Mouse (Mus musculus): Measurements from ENCODE around the gene Dohh.

- TF ChIP-seq CTCF (conservative IDR thresholded peaks at IDR 0.05; ENCODE audit: low read length): no peak
- no peak for TF ChIP-seq POU5F1 (IDR thresholded peaks at IDR 0.05; ENCODE audit: borderline replicate concordance, low read length)
- TF ChIP-seq NANOG (IDR thresholded peaks at IDR 0.05; ENCODE audit: borderline replicate concordance, low read length): no peak
Measured at GRCm38 (mm10) chr10:81399798-81400308, 15.6 kb downstream of the Dohh start.
